Mouse (Mus musculus): ENCODE data around the gene Exo1. TPM values are rescaled to one million over a fixed set of nuclear protein-coding genes. Genes with fewer than 3 reads are reported as not detected.

Gene Exo1
- polyA plus RNA-seq (2015; fragmentation: Nextera tagmentation; extraction: Ambion mirVana) = 74.5 and 79.3 TPM in 2 replicates

GRCm38 (mm10) chr1:175880453-175881296 is at the start of gene Exo1:
TSS of gene Exo1 (plus strand) at chr1:175880581.
- Histone ChIP-seq H3K4me1 (ENCODE audit: insufficient read depth, low read length) (peaks cover 22% of the 10 kb centered on the region), H3K4me3 (ENCODE audit: low read length) (peak within 1 kb of the TSS; percentile 91), H3K27ac (ENCODE audit: low read length) (peak within 1 kb of the TSS; percentile 95), H3K9me3 (ENCODE audit: low read length) (no peaks in the 10 kb centered on the region), H3K27me3 (ENCODE audit: insufficient read depth, low read length) (no peaks in the 10 kb centered on the region), H3K36me3 (ENCODE audit: insufficient read depth, low read length) (peaks cover 19% of the 10 kb centered on the region), H3K9ac (replicated peaks; ENCODE audit: low read length) (peak within 1 kb of the TSS; percentile 92), H3K4me2 (replicated peaks; ENCODE audit: low read depth, low read length) (peak within 1 kb of the TSS; percentile 89)
- under 1% methylated on average over 66 of the region's 66 CpGs for WGBS
- ATAC-seq (ENCODE audit: low FRiP score, low TSS enrichment) = peak; percentile 98

- no peak overlapping the region for H3K4me2 ChIP-seq (replicated peaks; ENCODE audit: low read depth, low read length)
- WGBS = 83% methylated on average over 1 of the region's 1 CpGs
- ATAC-seq (ENCODE audit: low FRiP score, low TSS enrichment) = no peak
- H3K27me3 ChIP-seq (ENCODE audit: insufficient read depth, low read length) = no peaks in the 10 kb centered on the region
- no peaks in the 10 kb centered on the region for H3K4me1 ChIP-seq (ENCODE audit: insufficient read depth, low read length)
- H3K27ac ChIP-seq (ENCODE audit: low read length) = no peak overlapping the region
- H3K4me3 ChIP-seq (ENCODE audit: low read length) = no peak overlapping the region
- no peaks in the 10 kb centered on the region for H3K9me3 ChIP-seq (ENCODE audit: low read length)
- H3K36me3 ChIP-seq (ENCODE audit: insufficient read depth, low read length) = no peaks in the 10 kb centered on the region
- no peak overlapping the region for H3K9ac ChIP-seq (replicated peaks; ENCODE audit: low read length)
Measured at GRCm38 (mm10) chr1:175855515-175855914, 24.9 kb upstream of the Exo1 start.

GRCm38 (mm10) chr1:175867050-175867449 is 13.3 kb upstream of the Exo1 start:
- Histone ChIP-seq H3K27me3 (ENCODE audit: insufficient read depth, low read length) (no peaks in the 10 kb centered on the region), H3K9ac (replicated peaks; ENCODE audit: low read length) (no peak overlapping the region), H3K36me3 (ENCODE audit: insufficient read depth, low read length) (no peaks in the 10 kb centered on the region), H3K4me1 (ENCODE audit: insufficient read depth, low read length) (no peaks in the 10 kb centered on the region), H3K27ac (ENCODE audit: low read length) (no peak overlapping the region), H3K4me2 (replicated peaks; ENCODE audit: low read depth, low read length) (no peak overlapping the region), H3K4me3 (ENCODE audit: low read length) (no peak overlapping the region), H3K9me3 (ENCODE audit: low read length) (no peaks in the 10 kb centered on the region)
- 70% methylated on average over 1 of the region's 1 CpGs for WGBS
- no peak for ATAC-seq (ENCODE audit: low FRiP score, low TSS enrichment)

GRCm38 (mm10) chr1:175867558-175867957 is 12.8 kb upstream of the Exo1 start:
- Histone ChIP-seq H3K4me2 (replicated peaks; ENCODE audit: low read depth, low read length) (no peak overlapping the region), H3K4me3 (ENCODE audit: low read length) (no peak overlapping the region), H3K27me3 (ENCODE audit: insufficient read depth, low read length) (no peaks in the 10 kb centered on the region), H3K4me1 (ENCODE audit: insufficient read depth, low read length) (no peaks in the 10 kb centered on the region), H3K9me3 (ENCODE audit: low read length) (no peaks in the 10 kb centered on the region), H3K27ac (ENCODE audit: low read length) (no peak overlapping the region), H3K36me3 (ENCODE audit: insufficient read depth, low read length) (no peaks in the 10 kb centered on the region), H3K9ac (replicated peaks; ENCODE audit: low read length) (no peak overlapping the region)
- WGBS = 27% methylated on average over 5 of the region's 5 CpGs
- no peak for ATAC-seq (ENCODE audit: low FRiP score, low TSS enrichment)

- H3K4me2 ChIP-seq (replicated peaks; ENCODE audit: low read depth, low read length) = no peak overlapping the region
- no peaks in the 10 kb centered on the region for H3K36me3 ChIP-seq (ENCODE audit: insufficient read depth, low read length)
- H3K27me3 ChIP-seq (ENCODE audit: insufficient read depth, low read length) = no peaks in the 10 kb centered on the region
- no peak overlapping the region for H3K9ac ChIP-seq (replicated peaks; ENCODE audit: low read length)
- no peaks in the 10 kb centered on the region for H3K4me1 ChIP-seq (ENCODE audit: insufficient read depth, low read length)
- no peak overlapping the region for H3K27ac ChIP-seq (ENCODE audit: low read length)
- H3K4me3 ChIP-seq (ENCODE audit: low read length) = no peak overlapping the region
- ATAC-seq (ENCODE audit: low FRiP score, low TSS enrichment) = no peak
- 73% methylated on average over 3 of the region's 3 CpGs for WGBS
- no peaks in the 10 kb centered on the region for H3K9me3 ChIP-seq (ENCODE audit: low read length)
Measured at GRCm38 (mm10) chr1:175870716-175871115, 9.7 kb upstream of the Exo1 start.

- Histone ChIP-seq H3K4me2 (replicated peaks; ENCODE audit: low read depth, low read length) (no peak overlapping the region), H3K9me3 (ENCODE audit: low read length) (no peaks in the 10 kb centered on the region), H3K9ac (replicated peaks; ENCODE audit: low read length) (no peak overlapping the region), H3K27me3 (ENCODE audit: insufficient read depth, low read length) (no peaks in the 10 kb centered on the region), H3K4me3 (ENCODE audit: low read length) (no peak overlapping the region), H3K4me1 (ENCODE audit: insufficient read depth, low read length) (no peaks in the 10 kb centered on the region), H3K36me3 (ENCODE audit: insufficient read depth, low read length) (no peaks in the 10 kb centered on the region), H3K27ac (ENCODE audit: low read length) (no peak overlapping the region)
- WGBS = 82% methylated on average over 6 of the region's 6 CpGs
- ATAC-seq (ENCODE audit: low FRiP score, low TSS enrichment) = no peak
Measured at GRCm38 (mm10) chr1:175872028-175872816, 8.2 kb upstream of the Exo1 start.

GRCm38 (mm10) chr1:175883398-175883797 is 3.0 kb downstream of the Exo1 start:
- Histone ChIP-seq H3K36me3 (ENCODE audit: insufficient read depth, low read length) (peaks cover 34% of the 10 kb centered on the region), H3K4me3 (ENCODE audit: low read length) (no peak overlapping the region), H3K9ac (replicated peaks; ENCODE audit: low read length) (no peak overlapping the region), H3K27me3 (ENCODE audit: insufficient read depth, low read length) (no peaks in the 10 kb centered on the region), H3K27ac (ENCODE audit: low read length) (no peak overlapping the region), H3K4me2 (replicated peaks; ENCODE audit: low read depth, low read length) (no peak overlapping the region), H3K4me1 (ENCODE audit: insufficient read depth, low read length) (peaks cover 22% of the 10 kb centered on the region), H3K9me3 (ENCODE audit: low read length) (no peaks in the 10 kb centered on the region)
- 62% methylated on average over 3 of the region's 3 CpGs for WGBS
- no peak for ATAC-seq (ENCODE audit: low FRiP score, low TSS enrichment)

GRCm38 (mm10) chr1:175893263-175893662 is 12.9 kb downstream of the Exo1 start:
- Histone ChIP-seq H3K9ac (replicated peaks; ENCODE audit: low read length) (no peak overlapping the region), H3K4me2 (replicated peaks; ENCODE audit: low read depth, low read length) (no peak overlapping the region), H3K36me3 (ENCODE audit: insufficient read depth, low read length) (peaks cover 57% of the 10 kb centered on the region), H3K4me3 (ENCODE audit: low read length) (no peak overlapping the region), H3K4me1 (ENCODE audit: insufficient read depth, low read length) (no peaks in the 10 kb centered on the region), H3K27me3 (ENCODE audit: insufficient read depth, low read length) (no peaks in the 10 kb centered on the region), H3K27ac (ENCODE audit: low read length) (no peak overlapping the region), H3K9me3 (ENCODE audit: low read length) (no peaks in the 10 kb centered on the region)
- WGBS = 79% methylated on average over 6 of the region's 6 CpGs
- no peak for ATAC-seq (ENCODE audit: low FRiP score, low TSS enrichment)

GRCm38 (mm10) chr1:175893726-175894125 is 13.3 kb downstream of the Exo1 start:
- 95% methylated on average over 12 of the region's 12 CpGs for WGBS
- Histone ChIP-seq H3K9me3 (ENCODE audit: low read length) (no peaks in the 10 kb centered on the region), H3K4me3 (ENCODE audit: low read length) (no peak overlapping the region), H3K9ac (replicated peaks; ENCODE audit: low read length) (no peak overlapping the region), H3K36me3 (ENCODE audit: insufficient read depth, low read length) (peaks cover 55% of the 10 kb centered on the region), H3K4me1 (ENCODE audit: insufficient read depth, low read length) (no peaks in the 10 kb centered on the region), H3K4me2 (replicated peaks; ENCODE audit: low read depth, low read length) (no peak overlapping the region), H3K27ac (ENCODE audit: low read length) (no peak overlapping the region), H3K27me3 (ENCODE audit: insufficient read depth, low read length) (no peaks in the 10 kb centered on the region)
- no peak for ATAC-seq (ENCODE audit: low FRiP score, low TSS enrichment)

- H3K9ac ChIP-seq (replicated peaks; ENCODE audit: low read length) = no peak overlapping the region
- H3K36me3 ChIP-seq (ENCODE audit: insufficient read depth, low read length) = peaks cover 30% of the 10 kb centered on the region
- no peak overlapping the region for H3K4me3 ChIP-seq (ENCODE audit: low read length)
- no peak for ATAC-seq (ENCODE audit: low FRiP score, low TSS enrichment)
- no peaks in the 10 kb centered on the region for H3K27me3 ChIP-seq (ENCODE audit: insufficient read depth, low read length)
- no peak overlapping the region for H3K27ac ChIP-seq (ENCODE audit: low read length)
- 94% methylated on average over 2 of the region's 2 CpGs for WGBS
- H3K9me3 ChIP-seq (ENCODE audit: low read length) = no peaks in the 10 kb centered on the region
- no peak overlapping the region for H3K4me2 ChIP-seq (replicated peaks; ENCODE audit: low read depth, low read length)
- 0 out of 2 replicates have a peak, but pooled peaks cover 2% of the 10 kb centered on the region for H3K4me1 ChIP-seq (ENCODE audit: insufficient read depth, low read length)
Measured at GRCm38 (mm10) chr1:175911207-175911606, 30.8 kb downstream of the Exo1 start.
